Mouse (Mus musculus): ENCODE results near the gene R3hcc1l.

- TF ChIP-seq CTCF (IDR thresholded peaks at IDR 0.05; ENCODE audit: low read depth) (no peak), EP300 (IDR thresholded peaks at IDR 0.05; ENCODE audit: low read depth) (no peak)
Measured at GRCm38 (mm10) chr19:42540649-42541048, 22.1 kb downstream of the R3hcc1l start.

Measured in liver, embryonic 14.5 days (tissue).